In the genomic region with DNA sequence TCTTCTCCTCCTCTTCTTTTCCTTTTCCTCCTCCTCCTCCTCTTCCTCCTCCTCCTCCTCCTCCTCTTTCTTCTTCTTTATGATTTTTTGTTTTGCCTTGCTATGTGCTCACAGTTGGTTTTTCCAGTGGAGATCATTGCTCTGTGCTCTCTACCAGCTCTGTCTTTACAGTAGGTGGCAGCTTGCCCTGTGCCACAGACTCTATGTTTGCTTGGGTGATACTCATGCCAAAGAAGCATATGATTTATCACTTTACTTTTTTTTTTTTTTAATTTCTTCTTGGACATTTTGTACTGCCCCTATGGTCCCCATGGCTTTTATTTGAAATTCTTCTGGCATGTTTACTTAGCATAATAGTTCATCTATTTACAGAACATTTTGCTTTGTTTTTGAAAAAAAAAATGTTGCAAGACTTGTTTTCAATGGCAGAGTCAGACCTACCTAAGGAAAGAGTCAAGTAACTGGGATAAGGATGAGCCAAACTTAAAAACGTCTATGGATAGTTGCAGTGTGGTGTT, we compare ENCODE assay signal across 31 mouse cellular contexts. TPM values are rescaled to one million over a fixed set of nuclear protein-coding genes. Genes with fewer than 3 reads are reported as not detected.
A peak's percentile ranks its signal among the peaks of the same experiment; 100 is the strongest.
DNase-seq lines count a peak whose midpoint lies in the region; ATAC-seq and TF ChIP-seq lines count a peak whose summit lies in the region.
"Had no signal": no experiment of that assay in that cellular context is flagged by ENCODE, and none has a peak within 500 bp of the region (broad histone marks: within the 10 kb centered on the region; RNA-seq: fewer than 3 reads in every experiment).

No protein-coding gene starts in this region.

- peak; percentile 60 for TF ChIP-seq EP300 in liver, postnatal 0 days (IDR thresholded peaks at IDR 0.05; ENCODE audit: low read depth)

- 54% methylated on average over 1 of the region's 1 CpGs for WGBS in liver, postnatal 0 days (ENCODE audit: insufficient replicate concordance)

- no peak for TF ChIP-seq CTCF in liver, postnatal 0 days (IDR thresholded peaks at IDR 0.05; ENCODE audit: low read depth)

- no peak for DNase-seq in liver, postnatal 0 days
- DNase-seq in liver (no peak), adipocyte (ENCODE audit: low spot score) (peak; percentile 79)
- DNase-seq in lung, postnatal 25 days (ENCODE audit: low spot score), result peak; percentile 24
- DNase-seq in lung, postnatal 10 days, result no peak
- DNase-seq in urinary bladder, postnatal 14 days (ENCODE audit: low spot score), result peak; percentile 30
- no peak for DNase-seq in urinary bladder, postnatal 4 days (ENCODE audit: low spot score in 2 of 2)
- no peak for DNase-seq in layer of hippocampus, adult 9-11 months
- DNase-seq: adrenal gland, adult 2 months; adrenal gland, postnatal 10 days; adrenal gland, postnatal 25 days; B cell, adult 2 months; cerebellum, adult 11 months; cerebellum, adult 18-20 months; cerebellum, adult 8-10 months; cerebellum, adult 9-11 months; cerebellum, postnatal 14 days; cerebellum, postnatal 36 days; embryo, embryonic 11 days had no signal

- no peak overlapping the region for H3K4me2 ChIP-seq in liver, postnatal 0 days (ENCODE audit: low read depth, low read length)
- H3K4me2 ChIP-seq: embryonic facial prominence, embryonic 13.5 days; embryonic facial prominence, embryonic 15.5 days; forebrain, embryonic 12.5 days had no signal

- H3K9me3 ChIP-seq in liver, postnatal 0 days (ENCODE audit: low read length), result no peaks in the 10 kb centered on the region
- H3K9me3 ChIP-seq: embryonic facial prominence, embryonic 13.5 days; embryonic facial prominence, embryonic 15.5 days; forebrain, embryonic 10.5 days; forebrain, embryonic 12.5 days had no signal

- H3K4me3 ChIP-seq in liver, postnatal 0 days (ENCODE audit: low read depth, low read length), result no peak overlapping the region
- H3K4me3 ChIP-seq: embryonic facial prominence, embryonic 13.5 days; embryonic facial prominence, embryonic 15.5 days; erythroblast, embryonic 14.5 days; forebrain, embryonic 10.5 days; forebrain, embryonic 12.5 days had no signal

- no peaks in the 10 kb centered on the region for H3K36me3 ChIP-seq in liver, postnatal 0 days (replicated peaks; ENCODE audit: insufficient read depth, low read length)
- H3K36me3 ChIP-seq: embryonic facial prominence, embryonic 13.5 days; embryonic facial prominence, embryonic 15.5 days; forebrain, embryonic 10.5 days; forebrain, embryonic 12.5 days; G1E had no signal

- no peak overlapping the region for H3K27ac ChIP-seq in liver, postnatal 0 days (ENCODE audit: low read depth)
- H3K27ac ChIP-seq: embryonic facial prominence, embryonic 13.5 days; embryonic facial prominence, embryonic 15.5 days; forebrain, embryonic 10.5 days; forebrain, embryonic 12.5 days had no signal

- H3K4me1 ChIP-seq in liver, postnatal 0 days (ENCODE audit: insufficient read depth), result no peaks in the 10 kb centered on the region
- H3K4me1 ChIP-seq: forebrain, embryonic 10.5 days; forebrain, embryonic 12.5 days had no signal

- H3K27me3 ChIP-seq in liver, postnatal 0 days (ENCODE audit: insufficient read depth, low read length), result no peaks in the 10 kb centered on the region
- H3K27me3 ChIP-seq: CH12.LX; embryonic facial prominence, embryonic 13.5 days; embryonic facial prominence, embryonic 15.5 days; forebrain, embryonic 12.5 days; Patski had no signal

- H3K9ac ChIP-seq in liver, postnatal 0 days (replicated peaks), result no peak overlapping the region
- H3K9ac ChIP-seq: embryonic facial prominence, embryonic 13.5 days; embryonic facial prominence, embryonic 15.5 days; forebrain, embryonic 12.5 days had no signal

- ATAC-seq in liver, postnatal 0 days, result no peak
- ATAC-seq: activated CD4-positive, CD25-positive, alpha-beta regulatory T cell, adult 4 months; CD4-positive, CD25-positive, alpha-beta regulatory T cell, adult 4 months; forebrain, embryonic 14.5 days; forebrain, embryonic 16.5 days; Patski had no signal

RNA-seq across cellular contexts. Expression of a gene that starts 41.7 kb away (rescaled TPM):
- 2.3 and 5.0 TPM in 2 replicates for polyA plus RNA-seq in liver, postnatal 0 days (2015; fragmentation: Nextera tagmentation; extraction: Ambion mirVana)
- polyA plus RNA-seq: erythroblast, embryonic 14.5 days; G1E had no signal

Comparison
In these comparisons a context has a peak if more than half of its experiments do, and no peak if none do; other contexts are left out.
1. DNase-seq: peak in lung, postnatal 25 days (single experiment), urinary bladder, postnatal 14 days (single experiment) and adipocyte (single experiment); none in liver, postnatal 0 days (single experiment), liver (single experiment), lung, postnatal 10 days (single experiment), urinary bladder, postnatal 4 days (0 of 2) and layer of hippocampus, adult 9-11 months (single experiment).